Mouse (Mus musculus): ENCODE data around the gene Id2.

The Id2 gene

DNA sequence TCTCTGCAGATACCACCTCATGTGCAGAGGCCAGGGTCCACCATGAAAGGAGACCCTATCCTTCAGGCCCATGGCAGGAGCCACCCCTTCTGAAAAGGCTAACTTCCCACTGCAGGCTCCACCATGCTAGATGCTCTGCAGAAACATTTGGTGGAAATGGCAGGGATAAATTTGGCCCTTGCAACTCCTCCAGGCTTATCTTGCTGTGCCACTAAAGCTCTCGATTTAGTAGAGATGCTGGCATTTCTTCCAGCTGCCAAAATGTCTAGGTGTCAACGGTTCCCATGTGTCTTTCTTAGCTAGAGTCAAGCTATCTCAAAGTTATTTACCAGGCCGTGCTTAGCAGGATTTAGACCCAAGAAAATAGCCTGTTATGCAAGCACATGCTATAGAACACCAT lies 22.6 kb downstream of the Id2 start:
- DNase-seq, result peak; percentile 56

GRCm38 (mm10) chr12:25073374-25073773 lies 23.6 kb downstream of the Id2 start:
- no peak for DNase-seq

DNA sequence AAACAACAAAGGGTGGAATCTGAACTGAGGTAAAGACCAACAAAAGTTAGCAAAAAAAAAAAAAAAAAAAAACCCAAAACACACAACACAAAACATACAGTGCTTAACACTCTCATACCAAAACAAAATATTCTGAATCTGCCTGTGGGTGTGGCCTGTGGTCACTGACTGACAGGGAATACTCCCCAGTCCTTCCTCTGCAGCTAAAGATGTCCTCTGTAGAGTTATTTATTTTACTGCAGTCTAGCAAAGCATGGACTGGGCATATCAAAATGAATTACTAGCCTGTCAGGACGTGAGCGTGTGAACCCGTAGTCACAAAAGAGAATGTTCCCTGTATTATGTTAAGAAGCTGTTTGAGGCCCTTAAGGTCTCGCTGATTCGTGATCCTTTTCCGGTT lies 34.7 kb downstream of the Id2 start:
- DNase-seq, result no peak

- no peak for DNase-seq
These were observed 36.0 kb downstream of the Id2 start for GRCm38 (mm10) chr12:25060901-25061300.

GRCm38 (mm10) chr12:25059487-25060200 lies 37.3 kb downstream of the Id2 start:
- DNase-seq, result no peak

DNA sequence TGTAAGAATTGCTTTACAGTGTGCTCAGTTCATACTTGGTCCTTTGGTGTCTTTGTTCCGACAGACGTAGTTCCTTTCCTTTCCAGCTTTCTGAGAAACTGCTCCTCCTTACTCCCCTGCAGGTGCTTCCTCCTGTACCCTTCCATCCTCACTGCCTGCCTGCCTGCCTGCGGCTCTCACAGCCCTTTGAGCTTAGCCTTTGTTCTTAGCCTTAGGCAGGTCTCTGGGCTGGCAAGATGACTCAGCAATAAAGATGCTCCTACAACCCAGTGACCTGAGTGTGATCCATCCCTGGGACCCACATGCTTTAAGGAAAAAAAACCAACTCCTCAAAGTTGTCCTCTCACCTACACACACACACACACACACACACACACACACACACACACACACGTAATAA lies 42.0 kb downstream of the Id2 start:
- DNase-seq, result no peak

DNA sequence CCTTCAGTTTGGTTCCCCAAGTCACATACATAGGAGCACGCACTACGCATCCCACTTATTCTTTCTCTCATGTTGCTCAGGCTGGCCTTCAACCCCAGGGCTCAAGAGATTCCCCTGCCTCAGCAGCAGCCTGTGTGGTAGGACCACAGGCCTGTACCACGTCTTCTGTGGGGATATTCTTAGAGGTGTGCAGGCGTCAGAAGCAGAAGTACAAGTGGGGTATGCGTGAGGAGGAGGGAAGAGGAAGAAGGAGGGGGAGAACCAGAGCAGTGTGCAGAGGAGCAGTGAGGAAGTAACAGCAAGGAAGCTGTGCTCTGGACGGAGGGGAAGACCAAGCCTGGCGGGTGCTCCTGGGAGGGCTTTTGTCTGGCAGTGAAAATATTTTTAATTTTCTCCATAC lies 42.4 kb downstream of the Id2 start:
- peak; percentile 29 for DNase-seq

DNA sequence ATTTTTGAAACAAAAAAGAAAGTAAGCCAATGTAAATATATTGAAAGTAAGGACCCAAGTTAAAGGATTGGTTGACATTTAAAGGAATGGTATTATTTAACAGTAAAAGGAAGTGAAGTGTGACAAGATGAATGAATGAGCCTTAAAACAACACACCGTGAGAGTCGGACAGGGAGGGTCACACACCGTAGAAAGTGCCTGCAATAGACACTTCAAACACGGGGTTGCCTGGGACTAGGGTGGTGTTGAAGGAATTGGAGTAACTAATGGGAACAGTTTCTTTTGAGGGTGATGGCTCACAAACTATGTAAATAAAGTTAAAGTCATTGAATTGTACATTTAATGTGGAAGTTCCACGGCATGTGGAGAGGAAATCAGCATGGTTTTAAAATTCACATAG lies 47.7 kb downstream of the Id2 start:
- no peak for DNase-seq

GRCm38 (mm10) chr12:25044579-25044978 lies 52.4 kb downstream of the Id2 start:
- no peak for DNase-seq

GRCm38 (mm10) chr12:25044056-25044455 lies 52.9 kb downstream of the Id2 start:
- no peak for DNase-seq
